Mouse (Mus musculus): ENCODE results near the gene Olfr1324. TPM values are rescaled to one million over a fixed set of nuclear protein-coding genes. Genes with fewer than 3 reads are reported as not detected.
"Not testable (repeated sequence)": the region's sequence is repeated elsewhere in the genome, so short reads cannot be mapped to it uniquely, and the experiment has no call there.

The Olfr1324 gene
- not detected in 2 replicates for polyA plus RNA-seq (2015; fragmentation: Nextera tagmentation; extraction: Ambion mirVana)

- H3K27ac ChIP-seq, result no peak within 1 kb of the TSS
- no peak within 1 kb of the TSS for H3K4me2 ChIP-seq (replicated peaks)
- H3K9ac ChIP-seq (replicated peaks), result no peak within 1 kb of the TSS
- H3K9me3 ChIP-seq, result no peaks in the 10 kb centered on the region
- no peak within 1 kb of the TSS for H3K4me3 ChIP-seq (replicated peaks)
- WGBS, result 97% methylated on average over 1 of the region's 1 CpGs
- no peak for ATAC-seq
- H3K27me3 ChIP-seq, result no peaks in the 10 kb centered on the region
- H3K4me1 ChIP-seq (replicated peaks), result no peaks in the 10 kb centered on the region
- no peaks in the 10 kb centered on the region for H3K36me3 ChIP-seq
These were observed at the start of gene Olfr1324 for GRCm38 (mm10) chrX:50428398-50428797. Gene Olfr1324 (minus strand): TSS chrX:50428498.

- not testable (repeated sequence) for H3K4me3 ChIP-seq (replicated peaks); H3K27ac ChIP-seq; H3K9ac ChIP-seq (replicated peaks); ATAC-seq; H3K36me3 ChIP-seq; H3K27me3 ChIP-seq; H3K4me2 ChIP-seq (replicated peaks); H3K4me1 ChIP-seq (replicated peaks); H3K9me3 ChIP-seq
- 86% methylated on average over 6 of the region's 6 CpGs for WGBS
These were observed 42.0 kb upstream of the Olfr1324 start for GRCm38 (mm10) chrX:50470341-50470740.

GRCm38 (mm10) chrX:50456136-50456535 is 27.8 kb upstream of the Olfr1324 start:
- no peak for ATAC-seq
- Histone ChIP-seq H3K9ac (replicated peaks) (no peak overlapping the region), H3K9me3 (no peaks in the 10 kb centered on the region), H3K27ac (no peak overlapping the region), H3K4me2 (replicated peaks) (no peak overlapping the region), H3K4me1 (replicated peaks) (no peaks in the 10 kb centered on the region), H3K36me3 (no peaks in the 10 kb centered on the region), H3K4me3 (replicated peaks) (no peak overlapping the region), H3K27me3 (no peaks in the 10 kb centered on the region)
- 38% methylated on average over 1 of the region's 1 CpGs for WGBS

GRCm38 (mm10) chrX:50443352-50443751 is 15.1 kb upstream of the Olfr1324 start:
- no peaks in the 10 kb centered on the region for H3K27me3 ChIP-seq
- H3K4me1 ChIP-seq (replicated peaks), result no peaks in the 10 kb centered on the region
- WGBS, result 65% methylated on average over 1 of the region's 1 CpGs
- no peak overlapping the region for H3K4me3 ChIP-seq (replicated peaks)
- no peak overlapping the region for H3K4me2 ChIP-seq (replicated peaks)
- no peak overlapping the region for H3K9ac ChIP-seq (replicated peaks)
- H3K9me3 ChIP-seq, result no peaks in the 10 kb centered on the region
- no peaks in the 10 kb centered on the region for H3K36me3 ChIP-seq
- H3K27ac ChIP-seq, result no peak overlapping the region
- no peak for ATAC-seq

- Histone ChIP-seq H3K36me3 (no peaks in the 10 kb centered on the region), H3K4me3 (replicated peaks) (no peak overlapping the region), H3K9ac (replicated peaks) (no peak overlapping the region), H3K27me3 (no peaks in the 10 kb centered on the region), H3K27ac (no peak overlapping the region), H3K9me3 (no peaks in the 10 kb centered on the region), H3K4me1 (replicated peaks) (no peaks in the 10 kb centered on the region), H3K4me2 (replicated peaks) (no peak overlapping the region)
- 100% methylated on average over 1 of the region's 1 CpGs for WGBS
- no peak for ATAC-seq
These were observed 14.4 kb upstream of the Olfr1324 start for GRCm38 (mm10) chrX:50442696-50443095.

- H3K27me3 ChIP-seq, result no peaks in the 10 kb centered on the region
- H3K36me3 ChIP-seq, result no peaks in the 10 kb centered on the region
- H3K4me1 ChIP-seq (replicated peaks), result no peaks in the 10 kb centered on the region
- ATAC-seq, result no peak
- H3K9ac ChIP-seq (replicated peaks), result no peak overlapping the region
- H3K4me2 ChIP-seq (replicated peaks), result no peak overlapping the region
- H3K4me3 ChIP-seq (replicated peaks), result no peak overlapping the region
- WGBS, result 80% methylated on average over 2 of the region's 2 CpGs
- H3K27ac ChIP-seq, result no peak overlapping the region
- no peaks in the 10 kb centered on the region for H3K9me3 ChIP-seq
These were observed 4.2 kb upstream of the Olfr1324 start for GRCm38 (mm10) chrX:50432499-50432898.

GRCm38 (mm10) chrX:50427712-50428328 is 478 bp downstream of the Olfr1324 start:
- no peak for ATAC-seq
- Histone ChIP-seq H3K4me1 (replicated peaks) (no peaks in the 10 kb centered on the region), H3K4me2 (replicated peaks) (no peak overlapping the region), H3K36me3 (no peaks in the 10 kb centered on the region), H3K9ac (replicated peaks) (no peak overlapping the region), H3K4me3 (replicated peaks) (no peak overlapping the region), H3K27me3 (no peaks in the 10 kb centered on the region), H3K27ac (no peak overlapping the region), H3K9me3 (no peaks in the 10 kb centered on the region)
- WGBS, result 57% methylated on average over 2 of the region's 2 CpGs

GRCm38 (mm10) chrX:50425899-50426436 is 2.3 kb downstream of the Olfr1324 start:
- ATAC-seq, result no peak
- no peak overlapping the region for H3K27ac ChIP-seq
- 82% methylated on average over 3 of the region's 3 CpGs for WGBS

GRCm38 (mm10) chrX:50410361-50410760 is 17.9 kb downstream of the Olfr1324 start:
- H3K4me1 ChIP-seq (replicated peaks); ATAC-seq; H3K36me3 ChIP-seq; H3K27ac ChIP-seq; H3K27me3 ChIP-seq; H3K9ac ChIP-seq (replicated peaks); H3K9me3 ChIP-seq; H3K4me2 ChIP-seq (replicated peaks); H3K4me3 ChIP-seq (replicated peaks): not testable (repeated sequence)
- 85% methylated on average over 8 of the region's 8 CpGs for WGBS

More at GRCm38 (mm10) chrX:50425899-50426436, 2.3 kb downstream of the Olfr1324 start:
- H3K36me3 ChIP-seq, result no peaks in the 10 kb centered on the region
- H3K27me3 ChIP-seq, result no peaks in the 10 kb centered on the region
- H3K9ac ChIP-seq (replicated peaks), result no peak overlapping the region
- no peaks in the 10 kb centered on the region for H3K4me1 ChIP-seq (replicated peaks)
- no peak overlapping the region for H3K4me2 ChIP-seq (replicated peaks)
- H3K9me3 ChIP-seq, result no peaks in the 10 kb centered on the region
- H3K4me3 ChIP-seq (replicated peaks), result no peak overlapping the region

GRCm38 (mm10) chrX:50390616-50391015 is 37.7 kb downstream of the Olfr1324 start:
- not testable (repeated sequence) for H3K4me3 ChIP-seq (replicated peaks); H3K27ac ChIP-seq; H3K4me1 ChIP-seq (replicated peaks); H3K9me3 ChIP-seq; H3K4me2 ChIP-seq (replicated peaks); H3K27me3 ChIP-seq; ATAC-seq; H3K9ac ChIP-seq (replicated peaks); H3K36me3 ChIP-seq
- 70% methylated on average over 4 of the region's 4 CpGs for WGBS

GRCm38 (mm10) chrX:50374978-50375377 is 53.3 kb downstream of the Olfr1324 start:
- no peaks in the 10 kb centered on the region for H3K4me1 ChIP-seq (replicated peaks)
- 100% methylated on average over 1 of the region's 1 CpGs for WGBS
- no peak overlapping the region for H3K4me2 ChIP-seq (replicated peaks)
- no peaks in the 10 kb centered on the region for H3K36me3 ChIP-seq
- H3K27me3 ChIP-seq, result no peaks in the 10 kb centered on the region
- H3K4me3 ChIP-seq (replicated peaks), result no peak overlapping the region
- H3K9me3 ChIP-seq, result peaks cover 7% of the 10 kb centered on the region; the same call in 1 of the 2 replicates
- H3K9ac ChIP-seq (replicated peaks), result no peak overlapping the region
- no peak overlapping the region for H3K27ac ChIP-seq
- ATAC-seq, result no peak
